In the genomic region with DNA sequence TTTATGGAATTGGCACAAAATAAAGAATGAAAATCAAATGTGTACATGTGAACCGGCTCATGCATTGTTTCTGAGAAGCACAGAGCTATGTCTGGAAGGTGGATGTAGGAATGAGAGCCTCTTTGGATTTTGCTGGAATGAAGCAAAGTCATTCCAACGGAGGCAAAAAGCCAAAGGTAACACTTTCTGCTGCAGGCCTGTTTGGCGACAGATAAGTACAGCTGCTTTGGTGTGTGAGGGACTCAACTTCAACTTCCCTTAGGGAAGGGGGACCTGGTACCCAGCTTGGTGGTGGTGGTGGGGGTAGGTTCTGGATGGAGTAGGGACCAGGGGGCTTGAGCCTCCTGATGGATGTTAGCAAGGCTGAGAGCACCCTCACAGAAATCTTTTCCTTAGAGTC, we compare ENCODE assay signal across 10 mouse cellular contexts. TPM values are rescaled to one million over a fixed set of nuclear protein-coding genes. Genes with fewer than 3 reads are reported as not detected.
DNase-seq lines count a peak whose midpoint lies in the region; ATAC-seq and TF ChIP-seq lines count a peak whose summit lies in the region.
"Had no signal": no experiment of that assay in that cellular context is flagged by ENCODE, and none has a peak within 500 bp of the region (broad histone marks: within the 10 kb centered on the region; RNA-seq: fewer than 3 reads in every experiment).

No protein-coding gene starts in this region.

- no peak for ATAC-seq in kidney, postnatal 0 days (replicated peaks; ENCODE audit: low FRiP score, low read depth)
- ATAC-seq in forebrain, embryonic 14.5 days = no peak
- ATAC-seq in heart, embryonic 13.5 days (ENCODE audit: extremely low read depth, insufficient number of reproducible peaks, low FRiP score, low TSS enrichment) = no peak
- ATAC-seq in limb, embryonic 13.5 days (ENCODE audit: low FRiP score, low read depth) = no peak
- ATAC-seq: activated CD4-positive, CD25-positive, alpha-beta regulatory T cell, adult 4 months had no signal

- H3K36me3 ChIP-seq in kidney, postnatal 0 days (ENCODE audit: insufficient read depth, low read length) = 0 out of 2 replicates have a peak, but pooled peaks cover 3% of the 10 kb centered on the region
- peaks cover 43% of the 10 kb centered on the region for H3K36me3 ChIP-seq in forebrain, embryonic 14.5 days (ENCODE audit: control insufficient read depth, insufficient read depth, low read length)
- peaks cover 25% of the 10 kb centered on the region for H3K36me3 ChIP-seq in heart, embryonic 13.5 days
- H3K36me3 ChIP-seq in limb, embryonic 13.5 days = peaks cover 38% of the 10 kb centered on the region

- H3K27me3 ChIP-seq in kidney, postnatal 0 days (ENCODE audit: insufficient read depth, low read length) = no peaks in the 10 kb centered on the region
- H3K27me3 ChIP-seq in forebrain, embryonic 14.5 days (replicated peaks; ENCODE audit: control insufficient read depth, insufficient read depth, low read length) = no peaks in the 10 kb centered on the region
- no peaks in the 10 kb centered on the region for H3K27me3 ChIP-seq in heart, embryonic 13.5 days (replicated peaks)
- no peaks in the 10 kb centered on the region for H3K27me3 ChIP-seq in limb, embryonic 13.5 days
- H3K27me3 ChIP-seq: kidney, embryonic 15.5 days had no signal

- peak overlapping the region; percentile 24; the same call in 1 of the 2 replicates for H3K4me2 ChIP-seq in kidney, postnatal 0 days (ENCODE audit: low read length)
- H3K4me2 ChIP-seq in forebrain, embryonic 14.5 days (ENCODE audit: low read length) = peak overlapping the region; percentile 20; the same call in 1 of the 2 replicates
- H3K4me2 ChIP-seq in heart, embryonic 13.5 days = peak overlapping the region; percentile 52
- no peak overlapping the region for H3K4me2 ChIP-seq in limb, embryonic 13.5 days (replicated peaks)

- H3K4me3 ChIP-seq in kidney, postnatal 0 days (replicated peaks; ENCODE audit: low read depth, low read length) = no peak overlapping the region
- no peak overlapping the region for H3K4me3 ChIP-seq in forebrain, embryonic 14.5 days (ENCODE audit: low read depth, low read length)
- peak overlapping the region; percentile 17; the same call in 1 of the 2 replicates for H3K4me3 ChIP-seq in heart, embryonic 13.5 days
- no peak overlapping the region for H3K4me3 ChIP-seq in limb, embryonic 13.5 days
- H3K4me3 ChIP-seq: kidney, embryonic 15.5 days had no signal

- no peak for TF ChIP-seq CTCF in kidney, postnatal 0 days (IDR thresholded peaks at IDR 0.05; ENCODE audit: low read depth)

- DNase-seq in kidney, postnatal 0 days (ENCODE audit: low spot score) = no peak
- DNase-seq in kidney, postnatal 36 days = no peak
- no peak for DNase-seq in forebrain, embryonic 14.5 days (ENCODE audit: low spot score)
- no peak for DNase-seq in gastrocnemius, postnatal 36 days
- DNase-seq in left cerebral cortex, postnatal 25 days (ENCODE audit: low spot score in 2 of 2) = no peak

- H3K4me1 ChIP-seq in kidney, postnatal 0 days (replicated peaks; ENCODE audit: insufficient read depth, low read length) = no peaks in the 10 kb centered on the region
- peaks cover 20% of the 10 kb centered on the region; the same call in 1 of the 2 replicates for H3K4me1 ChIP-seq in forebrain, embryonic 14.5 days (ENCODE audit: control insufficient read depth, insufficient read depth, low read length)
- peaks cover 26% of the 10 kb centered on the region for H3K4me1 ChIP-seq in heart, embryonic 13.5 days
- H3K4me1 ChIP-seq in limb, embryonic 13.5 days = peaks cover 11% of the 10 kb centered on the region

- H3K27ac ChIP-seq in kidney, postnatal 0 days = no peak overlapping the region
- H3K27ac ChIP-seq in forebrain, embryonic 14.5 days (ENCODE audit: low read depth, low read length) = peak overlapping the region; percentile 61; the same call in 1 of the 2 replicates
- peak overlapping the region; percentile 72 for H3K27ac ChIP-seq in heart, embryonic 13.5 days (replicated peaks)
- 0 out of 2 replicates have a peak overlapping the region, but pooled peaks have one; percentile 22 for H3K27ac ChIP-seq in limb, embryonic 13.5 days
- H3K27ac ChIP-seq: macrophage had no signal

- no peak overlapping the region for H3K9ac ChIP-seq in kidney, postnatal 0 days (ENCODE audit: low read depth, low read length)
- H3K9ac ChIP-seq in forebrain, embryonic 14.5 days (ENCODE audit: low read length) = no peak overlapping the region
- no peak overlapping the region for H3K9ac ChIP-seq in heart, embryonic 13.5 days
- H3K9ac ChIP-seq in limb, embryonic 13.5 days = no peak overlapping the region
- H3K9ac ChIP-seq: kidney, embryonic 15.5 days had no signal

- WGBS in kidney, postnatal 0 days = 69% methylated on average over 3 of the region's 3 CpGs
- WGBS in forebrain, embryonic 14.5 days = 75% methylated on average over 3 of the region's 3 CpGs
- WGBS in heart, embryonic 13.5 days = 39% methylated on average over 3 of the region's 3 CpGs
- 65% methylated on average over 3 of the region's 3 CpGs for WGBS in limb, embryonic 13.5 days

- intact Hi-C loops in gastrocnemius, postnatal 36 days (cut with DNase I) = no loop called here
- intact Hi-C loops in left cerebral cortex, postnatal 25 days (cut with DNase I) = loop anchor here (5.0 kb wide), 1 partner anchor 89 kb away; no protein-coding TSS in a partner anchor

- H3K9me3 ChIP-seq in kidney, postnatal 0 days (replicated peaks; ENCODE audit: low read length) = no peaks in the 10 kb centered on the region
- H3K9me3 ChIP-seq in forebrain, embryonic 14.5 days (replicated peaks; ENCODE audit: control insufficient read depth, low read length) = no peaks in the 10 kb centered on the region
- H3K9me3 ChIP-seq in heart, embryonic 13.5 days = no peaks in the 10 kb centered on the region
- H3K9me3 ChIP-seq in limb, embryonic 13.5 days = no peaks in the 10 kb centered on the region
- H3K9me3 ChIP-seq: kidney, embryonic 15.5 days had no signal

RNA-seq across cellular contexts. Expression of gene Gprc5b, which starts 19.2 kb away (rescaled TPM):
- 4.1 and 4.5 TPM in 2 replicates for polyA plus RNA-seq in kidney, postnatal 0 days (2015; fragmentation: Nextera tagmentation; extraction: Ambion mirVana)
- polyA plus RNA-seq in forebrain, embryonic 14.5 days (2014; fragmentation: Nextera tagmentation; extraction: Ambion mirVana) = 12.6 and 14.3 TPM in 2 replicates
- polyA plus RNA-seq in heart, embryonic 13.5 days (2015; fragmentation: Nextera tagmentation; extraction: Ambion mirVana) = 3.5 and 4.2 TPM in 2 replicates
- polyA plus RNA-seq in limb, embryonic 13.5 days (2015; fragmentation: Nextera tagmentation; extraction: Ambion mirVana) = 6.8 and 8.0 TPM in 2 replicates
- total RNA-seq in gastrocnemius, postnatal 36 days (2021) = 10 to 100 TPM; 14.0 to 19.0 TPM
- total RNA-seq in left cerebral cortex, postnatal 25 days (2021) = 10 to 100 TPM; 98.0 to 99.8 TPM
